1 mouse cellular context compared by ENCODE assay signal in the genomic region with DNA sequence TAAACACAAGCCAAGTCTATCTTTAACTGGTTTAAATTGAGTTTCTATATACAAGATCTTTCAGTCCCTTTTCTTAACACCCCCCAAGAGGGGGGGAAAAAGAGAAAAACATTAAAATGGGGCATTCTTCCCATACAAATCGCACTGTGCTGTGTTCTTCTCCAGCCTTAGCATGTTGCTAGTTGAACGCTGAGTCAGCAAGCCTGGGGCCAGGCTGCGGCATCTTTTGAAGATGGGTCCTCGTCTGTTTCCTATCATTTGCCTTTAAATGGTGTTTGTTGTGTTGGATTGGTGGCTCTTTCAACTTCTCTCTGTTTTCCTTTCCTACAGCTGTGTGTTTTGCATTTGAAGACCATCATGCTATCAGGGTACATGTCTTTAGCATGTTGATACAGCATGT.
TF ChIP-seq lines count a peak whose summit lies in the region.

No protein-coding gene starts in this region.

TF ChIP-seq in MEL, 35 proteins besides CTCF, POLR2A, EP300 and RAD21 (continued from another document):
- TF ChIP-seq MEF2A (IDR thresholded peaks at IDR 0.05; ENCODE audit: extremely low read depth, insufficient replicate concordance, low read depth, low read length, poor library complexity, severe bottlenecking) = no peak
- TF ChIP-seq E2F4 (IDR thresholded peaks at IDR 0.05; ENCODE audit: borderline replicate concordance, low read depth, low read length) = no peak
- no peak for TF ChIP-seq ZC3H11A (IDR thresholded peaks at IDR 0.05; ENCODE audit: low read depth, low read length)
